Mouse (Mus musculus): ENCODE results near the gene Zranb3. TPM values are rescaled to one million over a fixed set of nuclear protein-coding genes. Genes with fewer than 3 reads are reported as not detected.
A peak's percentile ranks its signal among the peaks of the same experiment; 100 is the strongest.
"Not testable (repeated sequence)": the region's sequence is repeated elsewhere in the genome, so short reads cannot be mapped to it uniquely, and the experiment has no call there.

The Zranb3 gene
- 10.4 and 15.6 TPM in 2 replicates for polyA plus RNA-seq (2016; fragmentation: Nextera tagmentation; extraction: Ambion mirVana)

DNA sequence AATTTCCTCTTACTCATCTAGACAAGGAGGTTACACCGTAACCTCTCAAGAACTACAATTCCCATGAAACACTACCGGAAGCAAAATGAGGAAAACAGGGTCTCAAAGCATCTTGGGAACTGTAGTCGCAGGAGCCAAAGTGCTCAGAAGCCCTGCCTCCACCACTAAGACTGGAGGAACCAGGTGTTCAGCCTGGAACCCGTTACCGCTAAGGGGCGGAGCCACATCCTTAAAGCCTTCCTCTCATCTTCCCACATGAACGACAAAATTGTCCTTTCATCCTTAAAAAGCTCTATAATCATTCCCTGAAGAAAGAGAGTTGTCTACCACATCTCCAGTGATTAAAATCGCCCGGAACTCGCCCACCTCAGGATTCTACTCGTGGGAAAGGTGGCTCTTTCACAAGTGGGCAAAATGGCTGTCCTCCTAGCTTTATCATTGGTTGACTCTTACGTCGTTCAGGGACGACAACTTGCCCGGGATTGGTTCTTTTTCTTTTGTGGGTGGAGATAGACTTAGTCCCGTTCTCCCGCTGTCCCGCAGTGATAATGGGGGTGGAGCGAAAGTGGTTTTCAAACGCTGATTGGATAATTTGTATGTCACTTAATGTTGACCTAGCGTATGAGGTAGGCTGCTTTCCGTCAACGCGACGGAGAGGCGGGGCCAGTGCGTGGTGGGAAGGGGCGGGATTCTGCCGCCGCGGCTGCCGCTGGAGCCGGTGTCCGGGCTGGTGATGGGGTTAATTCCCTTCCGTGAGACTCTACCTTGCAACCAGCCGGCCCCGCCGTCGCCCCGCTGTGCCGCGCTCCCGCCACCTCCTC is at the start of gene Zranb3, which contains the start of gene R3hdm1:
Gene Zranb3, minus strand, starts transcription at position 407 of the 821 bp plus-strand sequence.
Gene R3hdm1, plus strand, starts transcription at position 661 of the 821 bp plus-strand sequence.
- Histone ChIP-seq H3K36me3 (no peaks in the 10 kb centered on the region), H3K27me3 (ENCODE audit: insufficient read depth, poor library complexity, severe bottlenecking) (no peaks in the 10 kb centered on the region), H3K9me3 (no peaks in the 10 kb centered on the region), H3K27ac (peak within 1 kb of the TSS; percentile 95), H3K4me1 (replicated peaks) (peaks cover 36% of the 10 kb centered on the region), H3K4me3 (peak within 1 kb of the TSS; percentile 96)
- under 1% methylated on average over 43 of the region's 43 CpGs for WGBS
- DNase-seq (ENCODE audit: low spot score): peak; percentile 94

DNA sequence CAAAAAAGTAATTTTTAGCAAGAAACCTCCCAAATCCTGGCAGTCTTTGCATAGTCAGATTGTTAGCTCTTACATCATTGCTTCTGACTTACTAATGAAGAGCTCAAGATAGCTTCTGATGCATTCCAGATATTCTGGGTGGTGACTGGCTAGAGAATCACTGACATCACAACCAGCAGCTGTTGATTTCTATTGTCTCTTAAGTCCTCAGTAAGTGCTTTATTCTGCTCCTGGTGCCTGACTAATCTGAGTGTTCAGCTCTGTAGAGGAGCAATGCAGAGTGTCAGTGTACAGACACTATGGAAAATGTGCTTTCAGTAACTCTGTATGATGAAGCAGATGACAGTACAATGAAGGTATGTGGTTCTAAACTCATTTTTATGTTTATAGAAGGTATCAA is 38.9 kb upstream of the Zranb3 start:
- no peak overlapping the region for H3K4me3 ChIP-seq
- no peak for DNase-seq (ENCODE audit: low spot score)
- no peak overlapping the region for H3K27ac ChIP-seq
- no peaks in the 10 kb centered on the region for H3K36me3 ChIP-seq
- H3K9me3 ChIP-seq: no peaks in the 10 kb centered on the region
- H3K27me3 ChIP-seq (ENCODE audit: insufficient read depth, poor library complexity, severe bottlenecking): no peaks in the 10 kb centered on the region
- no peaks in the 10 kb centered on the region for H3K4me1 ChIP-seq (replicated peaks)

DNA sequence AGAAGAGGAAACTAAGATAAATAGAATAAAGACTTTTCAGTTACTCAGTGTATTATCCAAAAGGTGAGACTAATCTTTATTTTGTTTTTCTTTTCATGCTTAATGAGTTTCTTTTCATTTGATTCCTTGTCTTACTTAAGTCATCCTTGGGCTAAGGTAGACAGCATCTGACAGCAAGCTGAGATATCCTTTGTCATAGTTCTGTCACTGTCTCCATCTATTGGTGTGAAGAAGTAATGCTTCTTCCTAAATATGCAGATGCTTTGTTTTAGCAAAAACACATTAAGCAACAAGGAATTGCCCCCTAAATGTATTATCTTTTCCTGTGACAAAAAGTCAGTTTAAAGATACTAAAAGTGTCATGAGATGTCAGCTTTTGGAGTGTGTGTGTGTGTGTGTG is 38.2 kb upstream of the Zranb3 start:
- no peaks in the 10 kb centered on the region for H3K36me3 ChIP-seq
- H3K27me3 ChIP-seq (ENCODE audit: insufficient read depth, poor library complexity, severe bottlenecking): no peaks in the 10 kb centered on the region
- H3K9me3 ChIP-seq: no peaks in the 10 kb centered on the region
- no peaks in the 10 kb centered on the region for H3K4me1 ChIP-seq (replicated peaks)
- no peak overlapping the region for H3K4me3 ChIP-seq
- no peak overlapping the region for H3K27ac ChIP-seq
- no peak for DNase-seq (ENCODE audit: low spot score)

DNA sequence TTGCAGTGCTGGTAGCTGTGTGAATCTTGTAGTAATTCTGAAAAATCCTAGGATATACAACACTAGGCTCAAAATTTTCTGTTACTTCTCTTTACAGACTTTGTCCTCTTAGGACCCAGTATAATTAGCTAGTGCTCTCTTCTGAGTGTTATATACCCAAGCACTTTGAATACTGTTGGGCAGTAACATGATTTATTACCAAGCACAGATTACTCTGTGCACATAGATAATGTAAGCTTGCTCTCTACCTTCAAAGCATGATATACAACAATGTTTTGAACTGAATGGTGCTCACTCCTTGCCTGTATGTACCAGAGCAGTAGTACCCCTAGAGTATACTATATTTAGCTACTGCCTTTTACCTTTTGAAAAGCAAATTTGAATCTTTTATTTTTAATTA is 33.4 kb upstream of the Zranb3 start:
- not testable (repeated sequence) for DNase-seq (ENCODE audit: low spot score); H3K4me3 ChIP-seq; H3K27ac ChIP-seq; H3K27me3 ChIP-seq (ENCODE audit: insufficient read depth, poor library complexity, severe bottlenecking); H3K4me1 ChIP-seq (replicated peaks); H3K9me3 ChIP-seq; H3K36me3 ChIP-seq

DNA sequence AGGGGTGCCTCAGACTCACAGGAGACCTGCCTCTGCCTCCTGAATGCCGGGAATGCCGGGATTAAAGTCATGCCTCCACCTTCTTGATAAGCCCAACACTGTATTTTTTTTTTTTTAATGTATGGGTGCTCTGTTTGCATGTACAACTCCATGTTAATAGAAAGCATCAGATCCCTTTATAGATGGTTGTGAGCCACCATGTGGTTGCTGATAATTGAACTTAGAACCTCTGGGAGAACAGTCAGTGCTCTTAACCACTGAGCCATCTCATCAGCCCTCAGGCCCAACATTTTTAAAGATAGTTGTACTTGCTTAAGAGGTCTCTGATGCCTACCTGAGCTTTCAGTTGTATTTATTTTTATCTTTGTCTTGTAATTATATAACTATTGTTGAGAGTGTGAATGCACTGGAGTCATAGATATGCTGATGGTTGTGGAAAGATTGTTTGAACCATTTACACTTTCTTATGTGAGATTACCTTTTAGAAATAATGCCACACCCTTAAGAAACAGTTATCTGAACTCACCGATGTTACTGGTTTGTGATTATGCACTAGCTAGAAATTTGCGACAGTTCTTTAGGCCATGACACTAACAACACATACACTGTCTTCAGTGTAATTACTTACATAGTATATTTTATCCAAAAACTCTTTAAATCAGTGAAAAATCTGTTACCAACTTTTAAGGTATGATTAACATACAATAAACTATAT is 18.2 kb upstream of the Zranb3 start:
- H3K4me1 ChIP-seq (replicated peaks): no peaks in the 10 kb centered on the region
- H3K4me3 ChIP-seq: no peak overlapping the region
- H3K27me3 ChIP-seq (ENCODE audit: insufficient read depth, poor library complexity, severe bottlenecking): no peaks in the 10 kb centered on the region
- H3K9me3 ChIP-seq: 0 out of 2 replicates have a peak, but pooled peaks cover 7% of the 10 kb centered on the region
- H3K27ac ChIP-seq: no peak overlapping the region
- peaks cover 13% of the 10 kb centered on the region for H3K36me3 ChIP-seq
- DNase-seq (ENCODE audit: low spot score): no peak
- 96% methylated on average over 4 of the region's 4 CpGs for WGBS

DNA sequence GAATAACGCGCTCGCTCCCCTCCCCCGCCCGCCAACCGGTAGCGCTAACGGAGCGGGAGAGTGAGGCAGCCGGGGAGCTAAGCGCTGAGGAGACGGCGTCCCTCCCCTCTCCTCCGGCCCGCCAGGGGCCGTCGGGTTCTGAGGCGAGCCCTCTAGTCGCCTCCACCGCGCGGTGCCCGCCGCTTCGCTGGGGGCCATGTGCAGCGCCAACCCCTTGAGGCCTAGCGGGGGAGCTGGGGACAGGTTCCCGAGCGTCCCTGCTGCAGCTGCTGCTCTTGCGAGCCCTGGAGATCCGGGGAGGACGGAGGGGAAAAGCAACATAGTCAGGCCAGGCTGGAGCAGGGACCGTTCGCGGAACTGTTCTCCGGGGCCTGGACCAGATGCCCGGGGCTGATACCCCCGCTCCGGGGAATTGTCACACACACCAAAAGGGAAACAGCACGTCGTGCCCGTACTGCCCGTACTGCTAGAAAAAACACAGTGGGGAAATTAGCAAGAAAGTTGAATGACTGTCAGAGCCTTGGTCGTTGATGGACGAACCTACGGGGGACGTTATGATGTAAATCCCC is 757 bp upstream of the Zranb3 start:
- Histone ChIP-seq H3K4me3 (peak overlapping the region; percentile 96), H3K27ac (peak overlapping the region; percentile 95), H3K27me3 (ENCODE audit: insufficient read depth, poor library complexity, severe bottlenecking) (no peaks in the 10 kb centered on the region), H3K4me1 (replicated peaks) (peaks cover 36% of the 10 kb centered on the region), H3K36me3 (no peaks in the 10 kb centered on the region), H3K9me3 (no peaks in the 10 kb centered on the region)
- DNase-seq (ENCODE audit: low spot score): no peak
- WGBS: under 1% methylated on average over 47 of the region's 47 CpGs

DNA sequence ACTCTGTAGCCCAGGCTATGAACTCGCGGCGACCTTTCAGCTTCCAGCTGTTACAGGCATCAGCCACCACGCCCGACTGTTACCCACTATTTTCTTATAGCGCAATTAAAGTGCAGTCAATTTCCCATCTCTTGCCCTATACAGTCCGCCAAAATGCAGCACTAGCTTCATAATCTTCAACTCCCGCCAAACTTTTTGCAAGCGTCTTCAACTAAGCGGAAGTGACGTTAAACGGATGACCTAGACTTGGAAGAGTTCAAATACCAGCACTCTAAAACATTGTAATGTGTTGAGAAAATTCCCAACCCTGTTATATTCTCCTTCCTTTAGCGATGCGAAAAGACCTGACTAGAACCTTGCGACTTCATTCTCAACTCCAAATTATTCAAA is 601 bp downstream of the Zranb3 start:
- H3K36me3 ChIP-seq: no peaks in the 10 kb centered on the region
- peaks cover 36% of the 10 kb centered on the region for H3K4me1 ChIP-seq (replicated peaks)
- peak; percentile 55 for DNase-seq (ENCODE audit: low spot score)
- H3K9me3 ChIP-seq: no peaks in the 10 kb centered on the region
- under 1% methylated on average over 15 of the region's 15 CpGs for WGBS
- peak overlapping the region; percentile 96 for H3K4me3 ChIP-seq
- H3K27me3 ChIP-seq (ENCODE audit: insufficient read depth, poor library complexity, severe bottlenecking): no peaks in the 10 kb centered on the region
- peak overlapping the region; percentile 95 for H3K27ac ChIP-seq

DNA sequence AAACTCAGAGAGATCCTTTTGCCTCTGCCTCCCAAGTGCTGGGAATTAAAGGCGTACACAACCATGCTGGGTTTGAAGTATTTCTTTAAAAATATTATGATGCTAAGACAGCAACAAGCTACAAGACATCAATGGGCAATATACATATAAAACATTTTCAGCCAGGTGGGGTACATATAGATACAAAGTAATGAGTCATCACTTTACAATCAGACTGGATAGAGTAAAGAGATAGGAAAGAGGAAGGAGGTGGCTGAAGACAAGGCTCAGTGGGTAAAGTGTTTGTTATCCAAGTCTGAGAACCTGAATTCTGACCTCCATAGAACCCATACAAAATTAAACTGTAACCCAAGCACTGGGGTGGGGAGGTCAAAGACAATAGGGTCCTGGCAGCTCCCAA is 4.5 kb downstream of the Zranb3 start:
- H3K27me3 ChIP-seq (ENCODE audit: insufficient read depth, poor library complexity, severe bottlenecking): no peaks in the 10 kb centered on the region
- no peak overlapping the region for H3K27ac ChIP-seq
- no peaks in the 10 kb centered on the region for H3K36me3 ChIP-seq
- H3K4me3 ChIP-seq: no peak overlapping the region
- WGBS: 98% methylated on average over 1 of the region's 1 CpGs
- DNase-seq (ENCODE audit: low spot score): no peak
- peaks cover 21% of the 10 kb centered on the region for H3K4me1 ChIP-seq (replicated peaks)
- no peaks in the 10 kb centered on the region for H3K9me3 ChIP-seq

DNA sequence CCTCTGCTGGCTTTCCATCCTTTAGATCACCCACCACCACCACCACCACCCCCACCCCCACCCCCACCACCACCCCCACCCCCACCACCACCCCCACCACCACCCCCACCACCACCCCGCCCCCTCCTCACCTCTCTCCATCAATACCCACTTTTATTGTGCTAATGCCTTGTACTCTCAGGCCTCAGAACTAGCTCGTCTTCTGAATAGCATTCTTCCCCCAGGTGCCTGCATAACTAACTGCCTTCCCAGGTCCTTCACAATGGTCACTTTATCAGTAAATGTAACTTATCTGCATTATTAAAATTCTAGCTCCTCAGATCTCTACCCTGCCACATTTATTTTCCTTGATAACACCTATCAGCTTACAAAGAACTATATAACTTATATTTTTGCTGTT is 8.2 kb downstream of the Zranb3 start:
- Histone ChIP-seq H3K36me3 (peaks cover 23% of the 10 kb centered on the region), H3K9me3 (no peaks in the 10 kb centered on the region), H3K27ac (no peak overlapping the region), H3K27me3 (ENCODE audit: insufficient read depth, poor library complexity, severe bottlenecking) (no peaks in the 10 kb centered on the region), H3K4me1 (replicated peaks) (0 out of 2 replicates have a peak, but pooled peaks cover under 1% of the 10 kb centered on the region), H3K4me3 (no peak overlapping the region)
- DNase-seq (ENCODE audit: low spot score): no peak
- 60% methylated on average over 2 of the region's 2 CpGs for WGBS

DNA sequence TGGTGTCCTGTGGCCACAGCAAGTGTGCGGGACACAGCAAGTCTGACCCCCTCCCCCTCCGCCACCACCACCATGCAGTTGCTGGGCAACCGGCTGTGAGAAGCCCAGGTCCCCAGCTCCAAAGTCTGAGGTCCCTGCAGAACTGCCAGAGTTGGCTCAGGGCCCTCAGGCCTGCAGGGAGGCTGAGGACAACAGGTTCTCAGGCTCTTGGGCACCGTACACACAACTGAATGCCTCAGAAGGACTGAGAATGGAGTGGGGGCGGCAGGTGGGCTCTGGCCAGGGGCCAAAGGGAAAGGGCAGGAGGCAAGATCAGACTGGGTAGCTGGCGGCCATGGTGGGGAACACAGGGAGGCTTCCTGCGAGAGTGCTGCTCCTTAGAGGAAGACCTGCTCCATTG is 20.0 kb downstream of the Zranb3 start:
- H3K27ac ChIP-seq: no peak overlapping the region; the same call in 1 of the 2 replicates
- H3K4me1 ChIP-seq (replicated peaks): no peaks in the 10 kb centered on the region
- H3K4me3 ChIP-seq: no peak overlapping the region
- peaks cover 35% of the 10 kb centered on the region for H3K36me3 ChIP-seq
- 77% methylated on average over 7 of the region's 7 CpGs for WGBS
- no peak for DNase-seq (ENCODE audit: low spot score)
- no peaks in the 10 kb centered on the region for H3K27me3 ChIP-seq (ENCODE audit: insufficient read depth, poor library complexity, severe bottlenecking)
- no peaks in the 10 kb centered on the region for H3K9me3 ChIP-seq

DNA sequence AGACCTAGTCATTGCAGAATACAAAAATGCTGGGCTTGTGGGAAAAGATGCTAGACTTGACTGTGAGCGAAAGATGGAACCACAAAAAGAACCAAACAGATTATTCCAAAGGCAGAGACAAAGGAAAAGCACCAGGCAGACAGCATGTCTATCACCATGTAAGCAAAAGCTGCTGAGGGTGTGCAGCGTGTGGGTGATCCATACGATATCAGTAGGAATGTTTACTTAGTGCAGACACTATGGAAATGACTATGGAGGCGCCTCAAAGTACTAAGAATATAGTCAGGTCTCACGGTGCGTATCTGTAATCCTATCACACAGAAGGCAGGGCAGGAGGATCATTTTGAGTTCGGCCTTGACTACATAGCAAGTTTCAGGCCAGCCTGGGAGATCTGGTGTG is 21.0 kb downstream of the Zranb3 start:
- Histone ChIP-seq H3K4me3 (no peak overlapping the region), H3K36me3 (peaks cover 33% of the 10 kb centered on the region)
- 95% methylated on average over 7 of the region's 7 CpGs for WGBS

DNA sequence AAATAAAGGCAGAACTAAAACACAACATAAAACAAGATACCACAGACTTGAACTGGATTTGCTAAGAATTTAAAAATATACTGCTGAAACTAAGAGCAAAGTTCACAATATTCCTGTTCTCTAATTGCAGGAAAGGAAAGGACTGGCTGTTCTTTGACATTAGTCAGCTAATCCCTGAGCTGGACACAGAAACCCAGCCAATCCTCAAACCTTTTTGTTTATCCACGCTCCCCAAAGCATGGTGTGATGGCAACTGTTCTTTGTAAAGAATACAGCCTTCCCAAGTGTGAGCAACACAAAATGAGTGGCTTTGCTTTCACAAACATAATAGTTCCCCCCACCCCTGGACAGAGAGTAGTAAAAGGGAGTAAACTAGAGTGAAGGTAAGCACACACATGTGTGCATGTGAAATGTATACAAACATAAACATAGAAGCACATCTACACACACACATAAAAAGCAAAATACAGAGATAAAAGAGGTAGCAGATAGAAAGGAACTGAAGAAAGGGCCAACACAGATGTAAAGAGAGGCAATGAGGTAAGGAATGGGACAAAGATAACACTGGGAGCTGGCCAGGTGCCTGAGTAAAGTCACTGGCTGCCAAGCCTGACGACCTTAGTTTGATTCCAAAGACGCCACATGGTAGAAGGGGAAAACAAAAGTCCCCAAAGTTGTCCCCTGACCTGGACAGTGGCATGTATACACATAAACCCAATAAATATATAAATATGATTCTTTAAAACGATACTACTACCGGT is 21.7 kb downstream of the Zranb3 start:
- no peak for DNase-seq (ENCODE audit: low spot score)
- Histone ChIP-seq H3K4me3 (no peak overlapping the region), H3K27ac (no peak overlapping the region), H3K27me3 (ENCODE audit: insufficient read depth, poor library complexity, severe bottlenecking) (no peaks in the 10 kb centered on the region), H3K4me1 (replicated peaks) (no peaks in the 10 kb centered on the region), H3K9me3 (no peaks in the 10 kb centered on the region), H3K36me3 (peaks cover 28% of the 10 kb centered on the region)
- 91% methylated on average over 5 of the region's 5 CpGs for WGBS

More for the DNA sequence above, 21.0 kb downstream of the Zranb3 start:
- no peak for DNase-seq (ENCODE audit: low spot score)
- H3K4me1 ChIP-seq (replicated peaks): no peaks in the 10 kb centered on the region
- H3K27me3 ChIP-seq (ENCODE audit: insufficient read depth, poor library complexity, severe bottlenecking): no peaks in the 10 kb centered on the region
- no peak overlapping the region for H3K27ac ChIP-seq
- H3K9me3 ChIP-seq: no peaks in the 10 kb centered on the region
